Mouse (Mus musculus) MEL (cell line): ENCODE measurements at regions not wholly inside any gene's neighbourhood (a gene's known extent, or its start where the extent isn't known, plus 50 kb on each side); places are given as distances from the start of the nearest gene placed in this dataset.

Experiments
- BHLHE40 ChIP-seq: IDR thresholded peaks from 2 replicates; pipeline ENCODE4 v1.6.1; 2012; ENCODE audit warnings: low read depth, mild to moderate bottlenecking, inconsistent platforms, low read length, improper control_type of control experiment, borderline replicate concordance
- CTCF ChIP-seq, 3 experiments: IDR thresholded peaks in 2 of 3; conservative IDR thresholded peaks in 1 of 3; 2 replicates each; pipeline ENCODE4 v1.5.1; 2011 to 2012; ENCODE audit warnings: low read length in 3 of 3, low read depth in 2 of 3, mild to moderate bottlenecking in 2 of 3, improper control_type of control experiment in 1 of 3, inconsistent platforms in 1 of 3, mixed read lengths in 1 of 3, moderate library complexity in 1 of 3; ENCODE audit not compliant: control insufficient read depth in 1 of 3, insufficient read depth in 1 of 3, poor library complexity in 1 of 3, severe bottlenecking in 1 of 3
- EP300 ChIP-seq, 2 experiments: IDR thresholded peaks; 2 replicates each; pipeline ENCODE4 v1.6.1; 2011; ENCODE audit warnings: improper control_type of control experiment in 2 of 2, low read length in 2 of 2, low read depth in 1 of 2, mild to moderate bottlenecking in 1 of 2
- MAFK ChIP-seq: IDR thresholded peaks from 2 replicates; pipeline ENCODE4 v1.6.1; 2011; ENCODE audit warnings: low read depth, mild to moderate bottlenecking, low read length, improper control_type of control experiment, borderline replicate concordance
- MYB ChIP-seq: IDR thresholded peaks from 2 replicates; pipeline ENCODE4 v1.6.1; 2011; ENCODE audit warnings: mild to moderate bottlenecking, low read depth, low read length, improper control_type of control experiment
- NRF1 ChIP-seq: IDR thresholded peaks from 2 replicates; pipeline ENCODE4 v1.6.1; 2014; ENCODE audit warnings: low read depth, mild to moderate bottlenecking, inconsistent platforms, low read length, improper control_type of control experiment, moderate library complexity; ENCODE audit not compliant: poor library complexity, insufficient read depth, severe bottlenecking
- POLR2A ChIP-seq, 2 experiments: IDR thresholded peaks; 2 replicates each; pipeline ENCODE4 v1.6.1; 2011 to 2012; ENCODE audit warnings: low read length in 2 of 2, mild to moderate bottlenecking in 2 of 2, control low read depth in 1 of 2, improper control_type of control experiment in 1 of 2, low read depth in 1 of 2, moderate library complexity in 1 of 2; ENCODE audit not compliant: control insufficient read depth in 1 of 2, insufficient read depth in 1 of 2, poor library complexity in 1 of 2
- POLR2AphosphoS5 ChIP-seq: IDR thresholded peaks from 2 replicates; pipeline ENCODE4 v1.6.1; 2012; ENCODE audit warnings: low read depth, borderline replicate concordance, mild to moderate bottlenecking, inconsistent platforms, low read length, moderate library complexity, mixed read lengths
- RCOR1 ChIP-seq: IDR thresholded peaks from 2 replicates; pipeline ENCODE4 v1.6.1; 2012; ENCODE audit warnings: low read depth, mild to moderate bottlenecking, inconsistent platforms, low read length, improper control_type of control experiment
- TAL1 ChIP-seq: IDR thresholded peaks from 2 replicates; pipeline ENCODE4 v1.6.1; 2012; ENCODE audit warnings: mild to moderate bottlenecking, inconsistent platforms, low read length, moderate library complexity, mixed read lengths
- UBTF ChIP-seq: IDR thresholded peaks from 2 replicates; pipeline ENCODE4 v1.6.1; 2012; ENCODE audit warnings: low read depth, mild to moderate bottlenecking, inconsistent platforms, low read length, improper control_type of control experiment, moderate library complexity, borderline replicate concordance; ENCODE audit not compliant: insufficient read depth

- TF ChIP-seq CTCF (IDR thresholded peaks at IDR 0.05 in 2 of 3, conservative IDR thresholded peaks at IDR 0.05 in 1 of 3; ENCODE audit: control insufficient read depth in 1 of 3, insufficient read depth in 1 of 3, low read depth in 2 of 3, low read length in 3 of 3, poor library complexity in 1 of 3, severe bottlenecking in 1 of 3) (no peak), MAFK (no peak), NRF1 (no peak), POLR2A (IDR thresholded peaks at IDR 0.05; ENCODE audit: control insufficient read depth in 1 of 2, insufficient read depth in 1 of 2, low read depth in 1 of 2, low read length in 2 of 2, poor library complexity in 1 of 2) (no peak), EP300 (IDR thresholded peaks at IDR 0.05; ENCODE audit: low read depth in 1 of 2, low read length in 2 of 2) (0 out of 4 replicates have a peak, but pooled peaks of 1 of the 2 experiments have one; percentile 23), POLR2AphosphoS5 (no peak), MYB (no peak), UBTF (no peak), BHLHE40 (no peak), TAL1 (no peak), RCOR1 (no peak)
Measured at GRCm38 (mm10) chr17:87849421-87849820, 51.6 kb upstream of the Kcnk12 start.
